Mouse (Mus musculus): Measurements from ENCODE around the gene Asl.

The Asl gene

GRCm38 (mm10) chr5:130003229-130003628 is 25.8 kb downstream of the Asl start:
- no peak for DNase-seq (ENCODE audit: low read depth)

DNA sequence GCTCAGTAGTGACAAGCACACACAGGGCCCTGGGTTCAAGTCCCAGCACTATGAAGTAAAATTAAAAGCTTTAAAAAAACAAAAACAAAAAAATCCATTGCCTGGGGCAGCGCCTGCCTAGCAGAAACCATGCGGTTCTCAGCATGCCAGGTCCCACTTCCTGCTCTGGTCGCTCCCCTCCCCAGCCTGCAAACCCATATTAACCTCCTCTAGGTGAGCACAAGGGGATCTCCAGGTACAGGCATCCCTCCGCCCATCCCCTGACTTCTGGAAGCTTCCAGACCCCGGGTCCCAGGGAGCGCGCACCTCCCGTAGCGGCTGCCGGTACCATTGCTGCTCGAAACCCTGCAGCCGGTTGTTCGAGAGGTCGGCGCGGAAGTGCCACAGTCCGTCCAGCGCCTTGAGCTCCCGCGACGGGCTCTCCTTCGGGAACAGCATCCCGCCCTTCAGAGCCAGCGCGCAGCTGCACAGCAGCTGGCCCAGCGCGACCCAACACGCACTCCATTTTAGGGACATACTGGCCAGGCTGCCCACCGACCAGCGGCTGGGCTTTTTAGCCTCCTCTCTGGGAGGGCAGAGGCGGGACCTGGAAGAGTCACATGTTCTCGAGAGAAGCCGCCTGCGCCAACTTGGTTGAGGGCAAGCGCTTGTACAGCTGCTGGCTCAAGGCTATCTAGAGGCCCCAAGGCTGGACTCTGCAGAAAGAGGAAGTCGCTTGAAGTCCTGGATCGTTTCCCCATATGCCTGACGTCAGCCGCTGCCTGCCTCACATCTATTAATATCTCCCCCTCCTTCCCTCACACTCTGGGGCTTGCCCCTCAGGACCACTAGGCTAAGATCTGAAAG is 26.5 kb downstream of the Asl start, which contains the start of gene Gusb:
Gene Gusb (minus strand): TSS at position 749 of the 846 bp plus-strand sequence.
- DNase-seq (ENCODE audit: low read depth): peak; percentile 70

DNA sequence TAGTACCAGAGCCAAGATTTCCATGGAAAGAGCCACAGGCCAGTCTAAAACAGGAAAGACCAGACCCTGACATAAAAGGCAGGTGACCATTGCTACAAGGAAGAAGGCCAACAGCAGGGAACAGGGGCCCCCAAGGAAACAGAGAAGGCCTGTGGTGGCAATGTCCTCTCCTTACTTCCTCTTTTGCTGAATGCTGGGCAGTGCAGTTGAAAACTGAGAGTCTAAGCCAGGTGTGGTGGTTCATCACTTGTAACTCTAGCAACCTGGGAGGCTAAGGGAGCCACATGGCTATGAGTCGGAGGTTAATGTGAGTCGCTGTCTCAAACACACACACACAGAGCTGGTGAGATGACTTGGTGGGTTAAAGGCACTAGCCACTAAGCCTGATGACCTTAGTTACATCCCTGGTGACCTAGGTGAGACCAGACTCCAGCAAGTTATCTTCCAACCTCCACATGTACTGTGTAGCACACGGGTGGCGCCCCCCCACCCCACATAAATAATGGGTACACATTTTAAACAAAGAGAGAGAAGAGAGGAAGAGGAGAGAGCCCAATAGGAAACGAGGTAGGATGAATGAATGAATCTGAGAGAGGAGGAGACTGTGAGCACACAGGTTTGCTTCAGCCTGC is 27.6 kb downstream of the Asl start:
- no peak for DNase-seq (ENCODE audit: low read depth)

- no peak for DNase-seq (ENCODE audit: low read depth)
Measured at GRCm38 (mm10) chr5:130000735-130001134, 28.3 kb downstream of the Asl start.

DNA sequence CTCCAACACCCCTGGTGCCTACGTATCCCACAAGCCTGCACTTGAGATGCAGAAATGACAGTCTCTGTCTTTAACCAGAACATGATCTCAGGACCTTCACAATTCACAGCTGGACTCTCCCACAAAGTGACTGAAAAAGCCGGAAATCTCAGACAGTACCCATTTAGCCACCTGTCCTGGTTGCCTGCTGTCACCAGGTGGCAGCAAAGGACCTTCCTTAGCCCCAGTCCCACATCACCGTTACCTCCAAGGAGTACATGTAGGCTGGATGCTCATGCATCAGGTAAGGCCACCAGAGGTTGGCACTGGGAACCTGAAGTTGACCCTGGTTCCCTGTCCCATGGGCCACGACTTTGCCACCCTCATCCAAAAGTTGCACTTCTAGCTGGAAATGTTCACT is 29.9 kb downstream of the Asl start:
- DNase-seq (ENCODE audit: low read depth): no peak

DNA sequence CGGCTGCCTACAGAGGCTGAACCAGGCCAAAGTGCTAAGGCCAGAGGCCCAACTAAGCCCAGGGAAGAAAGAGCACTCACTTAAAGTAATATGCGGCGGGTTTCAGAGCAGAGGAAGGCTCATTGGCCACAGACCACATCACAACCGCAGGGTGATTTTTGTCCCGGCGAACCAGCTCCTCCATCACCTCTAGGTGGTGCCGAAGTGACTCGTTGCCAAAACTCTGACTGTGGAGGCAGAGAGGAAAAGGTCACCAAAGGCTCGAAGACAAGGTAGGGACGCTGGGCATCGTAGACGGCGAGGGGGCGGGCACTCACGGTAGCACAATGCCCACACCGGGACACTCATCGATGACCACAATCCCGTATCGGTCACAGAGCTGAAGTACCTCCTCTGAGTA is 31.3 kb downstream of the Asl start:
- DNase-seq (ENCODE audit: low read depth): no peak

- DNase-seq (ENCODE audit: low read depth): no peak
Measured at GRCm38 (mm10) chr5:129994989-129995388, 34.1 kb downstream of the Asl start.

GRCm38 (mm10) chr5:129993374-129993773 is 35.7 kb downstream of the Asl start:
- no peak for DNase-seq (ENCODE audit: low read depth)

- DNase-seq (ENCODE audit: low read depth): no peak
Measured at GRCm38 (mm10) chr5:129991898-129992297, 37.1 kb downstream of the Asl start.

- no peak for DNase-seq (ENCODE audit: low read depth)
Measured at GRCm38 (mm10) chr5:129989376-129989775, 39.7 kb downstream of the Asl start.

GRCm38 (mm10) chr5:129980216-129980615 is 48.8 kb downstream of the Asl start:
- DNase-seq (ENCODE audit: low read depth): no peak

DNA sequence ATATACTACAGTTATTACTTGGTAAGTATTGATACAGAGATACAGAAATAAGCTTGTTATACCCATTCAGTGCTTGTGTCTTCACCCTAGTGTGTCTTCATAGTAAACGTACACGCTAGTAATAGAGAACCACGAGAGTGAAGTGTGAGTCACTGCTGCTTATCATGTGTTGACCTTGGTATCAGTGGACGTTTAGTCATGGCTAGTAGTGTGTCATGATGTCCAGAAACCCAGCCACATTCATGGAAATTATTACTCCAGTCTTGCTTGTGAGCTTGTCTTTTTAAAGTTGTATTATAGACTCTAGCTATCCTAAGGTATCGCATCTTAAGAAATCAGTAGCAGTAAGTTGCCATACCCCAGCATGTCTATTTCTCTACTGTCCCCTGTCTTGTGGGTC is 50.4 kb downstream of the Asl start:
- no peak for DNase-seq (ENCODE audit: low read depth)

DNA sequence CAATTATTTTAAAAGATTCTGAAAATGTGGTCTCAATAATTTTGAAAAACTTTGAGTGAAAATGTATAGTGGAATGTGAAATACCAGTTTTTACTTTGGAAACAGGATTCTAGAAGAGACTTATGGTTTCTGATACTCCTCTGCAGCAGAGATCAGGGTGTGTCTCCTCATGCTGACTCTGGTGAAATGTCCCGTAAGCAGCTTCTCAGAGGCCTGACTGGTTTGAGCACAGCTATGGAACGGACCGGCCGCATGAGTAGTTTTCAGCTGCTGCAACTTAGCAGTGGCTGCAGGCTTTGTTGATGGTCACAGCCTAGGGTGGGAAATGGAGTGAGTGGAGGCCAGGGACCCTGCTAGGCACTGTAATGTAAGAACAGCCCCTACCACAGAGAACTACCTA is 51.3 kb downstream of the Asl start:
- DNase-seq (ENCODE audit: low read depth): no peak

GRCm38 (mm10) chr5:129974866-129975311 is 54.2 kb downstream of the Asl start:
- no peak for DNase-seq (ENCODE audit: low read depth)

DNA sequence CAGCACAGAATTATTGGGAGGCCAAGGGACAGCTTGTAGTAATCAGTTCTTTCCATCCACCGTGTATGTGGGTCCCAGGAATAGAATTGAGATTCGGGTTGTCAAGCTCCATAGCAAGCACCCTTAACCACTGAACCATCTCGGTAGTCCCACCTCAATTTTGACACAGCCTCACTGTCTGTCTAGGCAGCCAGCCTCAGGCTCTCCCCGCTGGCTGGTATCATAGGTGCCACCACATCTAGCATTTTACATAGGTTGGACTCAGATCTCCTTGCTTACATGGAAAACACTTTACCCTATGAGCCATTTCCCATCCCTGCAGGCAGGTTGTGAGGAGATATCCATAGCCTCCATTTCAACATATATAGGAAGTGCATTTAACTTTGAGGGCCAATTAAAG is 54.7 kb downstream of the Asl start:
- no peak for DNase-seq (ENCODE audit: low read depth)

DNA sequence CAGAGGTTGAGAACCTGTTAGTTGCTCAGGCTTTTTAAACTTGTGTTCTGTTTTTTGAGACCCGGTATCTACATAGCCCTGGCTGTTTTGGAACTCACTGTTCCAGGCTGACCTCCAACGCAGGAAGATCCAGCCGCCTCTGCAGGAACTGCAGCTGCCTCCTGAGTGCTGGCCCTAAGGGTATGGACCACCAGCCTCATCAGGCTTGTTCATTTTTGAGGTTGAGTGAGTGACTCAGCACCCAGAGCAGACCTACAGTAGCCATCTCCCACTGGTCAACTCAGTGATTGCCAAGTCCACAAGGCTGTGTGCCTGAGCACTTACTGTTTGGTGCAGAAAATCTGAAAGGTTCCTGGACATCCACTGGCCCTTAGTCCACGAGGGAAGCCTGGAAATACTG is 57.6 kb downstream of the Asl start:
- peak; percentile 22 for DNase-seq (ENCODE audit: low read depth)

DNA sequence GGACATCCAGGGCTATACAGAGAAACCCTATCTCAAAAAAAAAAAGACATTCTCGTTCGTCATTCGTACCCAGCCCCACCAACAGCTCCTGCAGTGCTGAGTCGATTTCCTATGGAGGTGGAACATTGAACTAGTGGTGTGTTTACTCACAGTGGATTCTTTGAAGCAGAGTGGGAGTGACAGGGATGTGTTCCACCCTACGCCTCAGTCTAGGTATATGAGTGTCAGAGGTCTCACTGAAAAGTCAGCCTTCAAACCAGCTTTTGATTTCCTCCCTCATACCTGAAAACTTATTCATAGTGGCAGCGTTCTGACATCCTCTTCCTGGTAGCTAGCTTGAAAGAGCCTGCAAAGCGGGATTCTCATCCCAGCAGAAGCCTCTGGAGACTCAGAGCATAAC is 60.6 kb downstream of the Asl start:
- no peak for DNase-seq (ENCODE audit: low read depth)

- DNase-seq (ENCODE audit: low read depth): no peak
Measured at GRCm38 (mm10) chr5:129966448-129966847, 62.6 kb downstream of the Asl start.

GRCm38 (mm10) chr5:129963224-129963623 is 65.8 kb downstream of the Asl start:
- DNase-seq (ENCODE audit: low read depth): no peak

Measured in fibroblast of lung, adult 2 months (primary cell).